Mouse (Mus musculus) kidney, adult 9 months (tissue): ENCODE results near the gene Entpd2.
"Not testable (repeated sequence)": the region's sequence is repeated elsewhere in the genome, so short reads cannot be mapped to it uniquely, and the experiment has no call there.

Experiments used
- DNase-seq: peaks from one replicate; pipeline ENCODE4 v3.0.0; 2022

Gene Entpd2

GRCm38 (mm10) chr2:25394281-25395221, 1.1 kb upstream of the Entpd2 start:
- peak; percentile 27 for DNase-seq

GRCm38 (mm10) chr2:25396597-25396983, 916 bp downstream of the Entpd2 start:
- DNase-seq: no peak

GRCm38 (mm10) chr2:25397010-25397409, 1.3 kb downstream of the Entpd2 start:
- DNase-seq: no peak

- DNase-seq: no peak
Observed at GRCm38 (mm10) chr2:25398065-25398464, 2.4 kb downstream of the Entpd2 start.

- no peak for DNase-seq
Observed at GRCm38 (mm10) chr2:25399051-25399450, 3.4 kb downstream of the Entpd2 start, which contains the start of gene Npdc1. Npdc1 (plus strand) TSS chr2:25399351.

GRCm38 (mm10) chr2:25400291-25400690, 4.6 kb downstream of the Entpd2 start:
- no peak for DNase-seq

- peak; percentile 65 for DNase-seq
Observed at GRCm38 (mm10) chr2:25400764-25401163, 5.1 kb downstream of the Entpd2 start.

GRCm38 (mm10) chr2:25402377-25402971, 6.8 kb downstream of the Entpd2 start:
- DNase-seq: peak; percentile 92

GRCm38 (mm10) chr2:25402972-25403601, 7.4 kb downstream of the Entpd2 start:
- DNase-seq: peak; percentile 54

GRCm38 (mm10) chr2:25403994-25404393, 8.3 kb downstream of the Entpd2 start:
- no peak for DNase-seq

- no peak for DNase-seq
Observed at GRCm38 (mm10) chr2:25408908-25409307, 13.2 kb downstream of the Entpd2 start.

- not testable (repeated sequence) for DNase-seq
Observed at GRCm38 (mm10) chr2:25413436-25413835, 17.8 kb downstream of the Entpd2 start.

- DNase-seq: no peak
Observed at GRCm38 (mm10) chr2:25417426-25417825, 21.8 kb downstream of the Entpd2 start.

- DNase-seq: peak; percentile 51
Observed at GRCm38 (mm10) chr2:25421896-25422295, 26.2 kb downstream of the Entpd2 start.

- no peak for DNase-seq
Observed at GRCm38 (mm10) chr2:25422587-25423410, 27.1 kb downstream of the Entpd2 start, which contains the start of gene Fut7. Fut7 (plus strand) TSS chr2:25423267.

- no peak for DNase-seq
Observed at GRCm38 (mm10) chr2:25423626-25424025, 28.0 kb downstream of the Entpd2 start.

- DNase-seq: no peak
Observed at GRCm38 (mm10) chr2:25425481-25425880, 29.8 kb downstream of the Entpd2 start.

- peak; percentile 73 for DNase-seq
Observed at GRCm38 (mm10) chr2:25426721-25427191, 31.1 kb downstream of the Entpd2 start.

- DNase-seq: no peak
Observed at GRCm38 (mm10) chr2:25427256-25427655, 31.6 kb downstream of the Entpd2 start.

GRCm38 (mm10) chr2:25428442-25429236, 33.0 kb downstream of the Entpd2 start, which contains the start of gene Abca2:
Abca2 (plus strand) TSS chr2:25428703.
- DNase-seq: peak; percentile 96

GRCm38 (mm10) chr2:25429435-25430180, 33.9 kb downstream of the Entpd2 start:
- peak; percentile 38 for DNase-seq
